Mouse (Mus musculus) bone marrow macrophage, adult 2 months (primary cell): Measurements from ENCODE around the gene Lgals2. TPM values are rescaled to one million over a fixed set of nuclear protein-coding genes. Genes with fewer than 3 reads are reported as not detected.

Experiments used
- H3K27ac ChIP-seq: 2 replicates; pipeline ENCODE4 v1.5.1; 2012; ENCODE audit warnings: low read depth, low read length; ENCODE audit not compliant: insufficient read depth
- H3K4me1 ChIP-seq: 2 replicates; pipeline ENCODE4 v1.6.1; 2012; ENCODE audit warnings: low read length; ENCODE audit not compliant: control insufficient read depth, insufficient read depth
- H3K4me3 ChIP-seq: 2 replicates; pipeline ENCODE4 v1.5.1; 2012; ENCODE audit warnings: mild to moderate bottlenecking, low read length, moderate library complexity; ENCODE audit not compliant: insufficient read depth
- CTCF ChIP-seq: IDR thresholded peaks from 2 replicates; pipeline ENCODE4 v1.5.1; 2012; ENCODE audit warnings: low read depth, mild to moderate bottlenecking, low read length, moderate library complexity
- POLR2A ChIP-seq: IDR thresholded peaks from 2 replicates; pipeline ENCODE4 v1.6.1; 2012; ENCODE audit warnings: mild to moderate bottlenecking, low read depth, low read length, borderline replicate concordance
- polyA plus RNA-seq: library from polyadenylated mRNA; stranded (reverse); fragments of >200 nt; gene quantifications from 2 replicates; pipeline ENCODE4 v1.2.4, GENCODE M21; 2012; ENCODE audit not compliant: missing spikeins, insufficient read depth, insufficient read length

Gene Lgals2
- polyA plus RNA-seq, 1 experiment = not detected

GRCm38 (mm10) chr15:78834233-78835005, 20.9 kb downstream of the Lgals2 start:
- TF ChIP-seq CTCF = no peak
- TF ChIP-seq POLR2A = no peak
- Histone ChIP-seq H3K4me3 (no peak overlapping the region), H3K4me1 (no peaks in the 10 kb centered on the region), H3K27ac (no peak overlapping the region)

GRCm38 (mm10) chr15:78833582-78833981, 21.7 kb downstream of the Lgals2 start:
- no peak overlapping the region for H3K27ac ChIP-seq
- no peaks in the 10 kb centered on the region for H3K4me1 ChIP-seq
- H3K4me3 ChIP-seq = no peak overlapping the region
- TF ChIP-seq POLR2A (no peak), CTCF (no peak)

- no peaks in the 10 kb centered on the region for H3K4me1 ChIP-seq
- H3K4me3 ChIP-seq = no peak overlapping the region
- H3K27ac ChIP-seq = no peak overlapping the region
- no peak for TF ChIP-seq POLR2A
- no peak for TF ChIP-seq CTCF
Observed at GRCm38 (mm10) chr15:78832701-78833123, 22.6 kb downstream of the Lgals2 start.

GRCm38 (mm10) chr15:78831720-78832657, 23.3 kb downstream of the Lgals2 start:
- H3K27ac ChIP-seq = no peak overlapping the region
- no peak overlapping the region for H3K4me3 ChIP-seq
- no peaks in the 10 kb centered on the region for H3K4me1 ChIP-seq
- no peak for TF ChIP-seq CTCF

- Histone ChIP-seq H3K4me3 (no peak overlapping the region), H3K4me1 (no peaks in the 10 kb centered on the region), H3K27ac (no peak overlapping the region)
- TF ChIP-seq CTCF = no peak
- TF ChIP-seq POLR2A = no peak
Observed at GRCm38 (mm10) chr15:78830742-78831719, 24.3 kb downstream of the Lgals2 start.

GRCm38 (mm10) chr15:78829636-78830035, 25.7 kb downstream of the Lgals2 start:
- Histone ChIP-seq H3K4me1 (no peaks in the 10 kb centered on the region), H3K4me3 (no peak overlapping the region), H3K27ac (no peak overlapping the region)
- TF ChIP-seq CTCF = no peak

GRCm38 (mm10) chr15:78828315-78828714, 27.0 kb downstream of the Lgals2 start:
- Histone ChIP-seq H3K4me1 (no peaks in the 10 kb centered on the region), H3K27ac (no peak overlapping the region), H3K4me3 (no peak overlapping the region)
- TF ChIP-seq CTCF (no peak), POLR2A (no peak)

GRCm38 (mm10) chr15:78826213-78827204, 28.8 kb downstream of the Lgals2 start:
- no peak overlapping the region for H3K27ac ChIP-seq
- TF ChIP-seq POLR2A = no peak
- TF ChIP-seq CTCF = peak; percentile 66
- H3K4me1 ChIP-seq = no peaks in the 10 kb centered on the region
- no peak overlapping the region for H3K4me3 ChIP-seq

GRCm38 (mm10) chr15:78816074-78816391, 39.3 kb downstream of the Lgals2 start:
- H3K27ac ChIP-seq = 0 out of 2 replicates have a peak overlapping the region, but pooled peaks have one; percentile 80
- H3K4me3 ChIP-seq = no peak overlapping the region
- peaks cover 16% of the 10 kb centered on the region for H3K4me1 ChIP-seq
- TF ChIP-seq CTCF = no peak
- no peak for TF ChIP-seq POLR2A
